Comparison of ENCODE assay signal across 21 mouse cellular contexts in the genomic region with DNA sequence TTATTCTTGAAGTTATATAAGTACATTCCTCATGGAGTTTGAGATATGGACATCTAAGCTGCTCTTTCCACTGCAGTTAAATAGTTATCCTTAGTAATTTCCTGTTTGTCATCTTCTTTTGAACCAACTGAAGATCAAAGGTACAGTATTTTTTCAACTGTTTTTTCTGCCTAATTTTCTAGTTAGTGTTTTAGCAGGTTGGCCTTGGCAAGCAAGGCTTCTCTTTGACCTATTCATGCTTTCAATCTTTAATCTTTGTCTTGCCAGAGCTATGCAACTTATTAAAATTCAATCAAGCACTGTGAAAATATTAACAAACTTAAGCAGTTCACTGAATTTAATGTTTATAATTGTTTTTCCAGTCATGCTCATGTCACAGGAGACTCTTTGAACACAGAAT. TPM values are rescaled to one million over a fixed set of nuclear protein-coding genes. Genes with fewer than 3 reads are reported as not detected.
"Had no signal": no experiment of that assay in that cellular context is flagged by ENCODE, and none has a peak within 500 bp of the region (broad histone marks: within the 10 kb centered on the region; RNA-seq: fewer than 3 reads in every experiment).

No protein-coding gene starts in this region.

- H3K4me1 ChIP-seq: lung, embryonic 15.5 days; megakaryocyte, embryonic 14.5 days; midbrain, embryonic 13.5 days; midbrain, embryonic 15.5 days; neural tube, embryonic 12.5 days; stomach, embryonic 15.5 days had no signal

- H3K27ac ChIP-seq: lung, embryonic 15.5 days; macrophage; midbrain, embryonic 13.5 days; midbrain, embryonic 15.5 days; neural tube, embryonic 12.5 days; stomach, embryonic 15.5 days; stomach, postnatal 0 days had no signal

- H3K27me3 ChIP-seq: lung, embryonic 15.5 days; megakaryocyte, embryonic 14.5 days; midbrain, embryonic 13.5 days; midbrain, embryonic 15.5 days; neural tube, embryonic 12.5 days; stomach, embryonic 15.5 days had no signal

- H3K4me3 ChIP-seq: lung, embryonic 15.5 days; megakaryocyte, embryonic 14.5 days; midbrain, embryonic 13.5 days; midbrain, embryonic 15.5 days; neural tube, embryonic 12.5 days; stomach, embryonic 15.5 days had no signal

- DNase-seq: lung, adult 2 months; lung, postnatal 14 days; lung, postnatal 36 days; right cerebral cortex, postnatal 14 days; thymus, adult 2 months; thymus, postnatal 25 days; thymus, postnatal 4 days had no signal

- H3K4me2 ChIP-seq: lung, embryonic 15.5 days; midbrain, embryonic 11.5 days; midbrain, embryonic 13.5 days; midbrain, embryonic 15.5 days; neural tube, embryonic 12.5 days; stomach, embryonic 15.5 days had no signal

- H3K36me3 ChIP-seq: lung, embryonic 15.5 days; midbrain, embryonic 13.5 days; midbrain, embryonic 15.5 days; neural tube, embryonic 12.5 days; stomach, embryonic 15.5 days had no signal

- H3K9ac ChIP-seq: lung, embryonic 15.5 days; midbrain, embryonic 13.5 days; midbrain, embryonic 15.5 days; neural tube, embryonic 12.5 days; stomach, embryonic 15.5 days had no signal

- ATAC-seq: lung, postnatal 0 days; midbrain, embryonic 13.5 days; midbrain, embryonic 15.5 days had no signal

- H3K9me3 ChIP-seq: lung, embryonic 15.5 days; megakaryocyte, embryonic 14.5 days; midbrain, embryonic 13.5 days; midbrain, embryonic 15.5 days; neural tube, embryonic 12.5 days; stomach, embryonic 15.5 days had no signal

RNA-seq across cellular contexts. Expression of a gene that starts 14.0 kb away (rescaled TPM):
- polyA plus RNA-seq: lung, adult 2 months; lung, embryonic 15.5 days; lung, postnatal 0 days; macrophage; midbrain, embryonic 11.5 days; midbrain, embryonic 13.5 days; midbrain, embryonic 15.5 days; midbrain, postnatal 0 days; neural tube, embryonic 12.5 days; neural tube, embryonic 14.5 days; spleen, adult 2 months; stomach, embryonic 15.5 days; stomach, postnatal 0 days; thymus, adult 2 months; urinary bladder, adult 2 months had no signal
